Mouse (Mus musculus) megakaryocyte, embryonic 14.5 days (primary cell): ENCODE measurements around the gene Abcb9.

ENCODE experiments used
- FLI1 ChIP-seq: IDR thresholded peaks from 2 replicates; pipeline ENCODE4 v1.6.1; 2012; ENCODE audit warnings: low read length, inconsistent platforms, mixed read lengths
- GATA1 ChIP-seq: IDR thresholded peaks from 3 replicates; pipeline ENCODE4 v1.6.1; 2012; ENCODE audit warnings: mixed read lengths, low read length, inconsistent platforms, borderline replicate concordance

- TF ChIP-seq FLI1 (no peak), GATA1 (no peak)
Measured at GRCm38 (mm10) chr5:124077241-124077640, 18.4 kb downstream of the Abcb9 start.
